Mouse (Mus musculus): ENCODE data around the gene Kcnd3. TPM values are rescaled to one million over a fixed set of nuclear protein-coding genes. Genes with fewer than 3 reads are reported as not detected.
A peak's percentile ranks its signal among the peaks of the same experiment; 100 is the strongest.
"Not testable (repeated sequence)": the region's sequence is repeated elsewhere in the genome, so short reads cannot be mapped to it uniquely, and the experiment has no call there.

Gene Kcnd3
- total RNA-seq, 2 experiments from 2014 or later = 60.0 to 62.0 TPM

DNA sequence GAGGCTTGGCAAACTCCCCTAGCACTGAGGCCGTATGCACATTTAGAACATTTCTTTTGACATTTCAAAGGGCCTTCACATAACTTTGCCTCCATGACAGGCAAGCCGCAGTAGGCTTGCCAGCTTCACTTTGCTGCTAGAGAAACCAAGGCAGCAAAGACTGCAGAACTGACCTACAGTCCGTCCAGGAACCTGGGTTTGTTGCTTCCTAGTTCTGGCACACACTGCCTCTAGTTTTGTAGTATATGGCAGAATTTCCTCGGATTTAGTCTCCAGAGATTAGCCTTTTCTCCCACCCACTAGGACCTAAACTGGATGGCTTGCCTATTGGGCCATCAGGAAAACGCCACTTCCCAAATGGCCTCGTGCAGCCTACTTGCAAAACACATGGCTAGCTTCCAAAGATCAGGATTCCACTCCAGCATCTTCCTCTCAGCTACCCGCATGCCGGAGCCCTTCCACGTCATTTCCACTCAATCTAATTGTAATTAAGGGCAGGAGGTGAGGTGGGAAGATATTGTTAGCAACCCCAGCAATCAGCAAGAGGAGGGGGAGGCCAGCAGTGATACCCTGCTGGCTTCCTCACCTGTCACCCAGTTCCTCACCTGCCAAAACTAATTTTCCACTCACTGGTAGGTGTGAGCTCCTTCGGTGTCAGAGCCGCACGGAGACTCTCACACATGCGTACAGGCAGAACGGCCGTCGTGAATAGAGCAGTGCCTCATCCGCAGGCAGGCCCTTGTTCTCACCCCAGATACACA is 244.4 kb downstream of the Kcnd3 start:
- Histone ChIP-seq H3K4me3 (no peak overlapping the region), H3K27ac (peak overlapping the region; percentile 90)
- DNase-seq (ENCODE audit: extremely low spot score in 1 of 2, low spot score in 2 of 2) = peak in 1 of 2 experiments; percentile 21
- intact Hi-C loops (cut with DNase I) = no loop called here
- no peak for TF ChIP-seq CTCF (IDR thresholded peaks at IDR 0.05)

DNA sequence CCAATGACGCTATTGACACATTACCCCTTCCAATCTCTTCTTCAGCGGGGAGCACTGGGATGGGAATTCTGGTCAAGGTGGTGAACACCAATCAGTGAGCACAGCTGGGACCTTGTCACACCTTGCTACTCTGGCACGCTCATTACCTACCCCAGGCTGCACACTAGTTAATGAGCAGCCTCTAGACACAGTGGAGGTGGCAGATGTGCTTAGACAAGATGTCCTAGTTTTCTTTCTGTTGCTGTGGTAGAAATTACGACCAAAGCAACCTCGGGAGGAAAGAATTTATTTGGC is 245.0 kb downstream of the Kcnd3 start:
- no peak overlapping the region for H3K4me3 ChIP-seq
- peak overlapping the region; percentile 90 for H3K27ac ChIP-seq
- intact Hi-C loops (cut with DNase I) = no loop called here
- no peak for TF ChIP-seq CTCF (IDR thresholded peaks at IDR 0.05)
- DNase-seq (ENCODE audit: extremely low spot score in 1 of 2, low spot score in 2 of 2) = no peak

DNA sequence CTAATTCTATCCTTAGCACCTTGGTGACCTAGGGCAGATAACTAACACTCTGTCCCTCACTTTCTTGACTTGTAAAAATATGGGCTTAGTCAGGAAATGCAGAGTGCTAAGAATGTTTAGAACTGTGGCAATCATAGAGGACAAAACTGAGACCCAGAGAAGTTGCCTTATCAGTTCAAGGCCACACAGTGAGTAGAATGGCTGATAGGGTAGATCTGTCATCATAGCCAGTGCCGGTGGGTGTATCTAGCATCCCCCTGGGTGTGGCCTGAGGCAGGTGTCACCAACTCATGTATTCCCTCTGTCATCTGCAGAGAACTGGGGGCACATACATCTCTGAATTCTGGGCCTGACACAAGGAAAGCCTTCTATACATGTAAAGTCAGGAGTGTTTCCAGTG is 246.2 kb downstream of the Kcnd3 start:
- intact Hi-C loops (cut with DNase I) = no loop called here
- H3K27ac ChIP-seq = no peak overlapping the region
- no peak overlapping the region for H3K4me3 ChIP-seq
- no peak for TF ChIP-seq CTCF (IDR thresholded peaks at IDR 0.05)
- DNase-seq (ENCODE audit: extremely low spot score in 1 of 2, low spot score in 2 of 2) = no peak

DNA sequence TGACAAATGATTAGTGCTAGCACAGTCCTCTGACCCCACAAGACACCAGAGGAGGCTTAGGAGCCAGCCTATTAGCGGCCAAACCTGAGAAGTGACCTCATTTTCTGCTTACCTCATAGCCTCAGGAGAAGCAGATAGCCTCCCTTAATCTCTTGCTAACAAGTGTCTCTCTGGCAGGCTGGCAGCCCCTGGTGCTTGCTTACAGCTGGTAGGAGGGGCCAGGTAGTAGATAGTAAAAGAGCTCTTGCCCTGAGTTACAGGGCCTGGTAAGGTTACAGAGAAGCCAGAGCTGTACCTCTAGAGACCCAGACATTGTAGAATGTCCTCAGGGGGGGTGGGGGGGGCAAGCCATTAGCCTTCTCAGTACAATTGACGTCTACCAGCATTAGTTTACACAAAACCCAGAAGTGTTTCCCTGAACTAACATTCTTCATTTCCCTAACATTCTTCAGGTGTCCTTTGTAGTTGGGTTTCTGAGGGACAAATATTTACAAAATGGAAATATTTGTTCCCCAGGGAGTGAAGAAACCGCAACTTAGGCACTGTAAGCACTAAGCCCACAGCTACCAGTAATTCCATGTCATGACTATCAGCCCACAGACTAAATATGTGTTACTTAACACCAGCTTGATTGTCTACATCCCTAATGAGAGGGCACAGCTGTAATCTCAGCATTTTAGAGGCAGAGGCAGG is 247.3 kb downstream of the Kcnd3 start:
- no peak for DNase-seq (ENCODE audit: extremely low spot score in 1 of 2, low spot score in 2 of 2)
- no peak for TF ChIP-seq CTCF (IDR thresholded peaks at IDR 0.05)
- intact Hi-C loops (cut with DNase I) = no loop called here
- no peak overlapping the region for H3K4me3 ChIP-seq
- H3K27ac ChIP-seq = no peak overlapping the region

DNA sequence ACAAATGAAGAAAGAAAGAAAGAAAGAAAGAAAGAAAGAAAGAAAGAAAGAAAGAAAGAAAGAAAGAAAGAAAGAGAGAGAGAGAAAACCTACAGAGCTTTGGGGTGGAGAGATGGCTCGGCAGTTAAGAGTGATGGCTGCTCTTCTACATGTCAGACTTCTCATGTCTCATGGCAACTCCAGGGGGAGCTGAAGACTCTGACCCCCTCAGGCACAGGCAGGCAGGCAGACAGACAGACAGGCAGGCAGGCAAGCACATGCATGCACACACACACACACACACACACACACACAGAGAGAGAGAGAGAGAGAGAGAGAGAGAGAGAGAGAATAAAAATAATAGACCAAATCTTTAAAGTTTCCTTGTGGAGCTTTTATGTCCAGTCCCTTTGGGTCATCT is 248.7 kb downstream of the Kcnd3 start:
- H3K4me3 ChIP-seq; DNase-seq (ENCODE audit: extremely low spot score in 1 of 2, low spot score in 2 of 2); H3K27ac ChIP-seq; intact Hi-C loops (cut with DNase I): not testable (repeated sequence)

DNA sequence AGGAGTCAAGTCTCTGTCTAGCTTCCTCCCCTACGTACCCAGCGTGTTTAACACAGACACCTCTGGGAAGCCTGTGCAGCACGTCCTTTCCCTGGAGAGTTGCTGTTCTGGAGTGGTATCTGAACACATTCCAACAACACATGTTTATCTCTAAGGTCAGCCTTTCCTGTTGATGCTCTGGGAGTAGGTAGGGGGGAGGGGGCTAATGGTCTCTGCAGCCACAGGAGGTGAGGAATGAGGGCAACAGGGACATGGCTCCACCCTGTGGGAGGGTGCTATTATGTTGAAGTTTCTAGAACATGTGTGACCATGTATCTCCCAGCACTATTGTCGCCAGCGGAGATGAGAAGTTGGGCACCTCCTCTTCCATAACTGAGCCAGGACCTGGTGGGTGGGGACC is 249.3 kb downstream of the Kcnd3 start:
- no peak overlapping the region for H3K4me3 ChIP-seq
- no peak for TF ChIP-seq CTCF (IDR thresholded peaks at IDR 0.05)
- no peak overlapping the region for H3K27ac ChIP-seq
- no peak for DNase-seq (ENCODE audit: extremely low spot score in 1 of 2, low spot score in 2 of 2)
- intact Hi-C loops (cut with DNase I) = no loop called here

DNA sequence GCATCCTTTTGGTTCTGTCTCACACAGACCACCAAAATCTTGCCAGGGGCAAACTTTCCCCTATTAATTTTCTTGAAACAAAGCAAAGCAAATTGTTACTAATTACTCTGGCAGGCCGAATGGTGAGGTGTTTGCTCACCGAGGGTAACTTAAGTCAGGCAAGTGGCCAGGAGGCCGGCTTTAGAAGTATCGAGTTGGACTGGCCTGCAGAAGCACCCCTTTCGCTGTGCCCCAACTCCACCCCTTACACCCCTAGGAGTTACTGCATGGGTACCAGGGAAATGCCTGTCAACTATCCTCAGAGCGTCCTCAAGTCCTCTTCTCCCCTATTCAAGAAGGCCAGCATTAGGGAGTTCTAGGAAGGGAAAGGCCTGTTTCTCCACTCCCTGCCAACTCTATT is 251.4 kb downstream of the Kcnd3 start:
- Histone ChIP-seq H3K27ac (no peak overlapping the region), H3K4me3 (no peak overlapping the region)
- TF ChIP-seq CTCF (IDR thresholded peaks at IDR 0.05) = no peak
- intact Hi-C loops (cut with DNase I) = no loop called here
- DNase-seq (ENCODE audit: extremely low spot score in 1 of 2, low spot score in 2 of 2) = no peak

DNA sequence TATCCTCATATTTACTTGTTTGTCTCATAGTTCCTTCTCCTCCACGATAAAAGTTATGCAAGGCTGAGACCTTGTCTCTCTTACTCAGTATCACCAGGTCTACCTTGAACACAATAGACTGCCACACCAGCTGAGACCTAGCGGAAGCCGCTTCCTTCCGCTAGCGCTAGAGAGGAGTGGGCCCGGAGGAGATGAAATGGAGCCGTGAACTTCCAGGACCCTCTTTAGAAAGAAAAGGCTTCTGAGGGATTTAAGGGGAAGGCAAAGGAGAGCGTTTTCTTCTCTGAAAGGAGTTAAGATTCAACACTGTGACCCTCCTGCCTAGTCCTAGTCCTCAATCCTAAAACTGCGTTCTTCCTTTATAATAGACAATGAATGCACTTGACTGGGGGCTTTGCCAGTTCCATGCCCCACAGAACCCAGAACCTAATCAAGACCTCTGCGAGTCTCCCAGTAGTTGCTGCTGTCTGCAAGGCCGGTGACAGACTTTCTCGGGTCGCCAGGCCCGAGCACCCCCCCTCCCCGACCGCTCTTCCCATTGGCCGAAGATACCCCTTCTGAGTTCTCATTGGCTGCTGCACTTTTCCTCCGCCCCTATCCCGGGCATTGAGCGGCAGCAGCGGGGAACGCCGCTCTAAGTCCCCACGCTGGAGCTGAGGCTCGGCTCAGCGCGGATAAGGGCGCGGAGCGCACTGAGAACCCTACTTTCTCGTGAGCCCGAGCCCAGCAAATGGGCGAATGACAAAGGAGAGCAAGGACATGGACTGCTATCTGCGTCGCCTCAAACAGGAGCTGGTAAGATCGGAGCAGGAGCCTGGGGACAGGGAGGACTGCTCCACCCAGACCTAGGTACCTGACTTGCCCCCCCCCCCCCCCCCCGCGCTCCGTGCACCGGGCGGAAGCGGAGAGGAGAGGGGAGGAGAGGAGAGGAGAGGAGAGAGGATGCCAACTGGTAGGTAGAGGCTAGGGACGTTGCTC is 252.2 kb downstream of the Kcnd3 start, which contains the start of gene Inka2:
Inka2 (plus strand) TSS at position 569 of the 978 bp plus-strand sequence.
- intact Hi-C loops (cut with DNase I) = loop anchor here (1.0 kb wide), 2 partner anchors 11 to 12 kb away; no protein-coding TSS in a partner anchor
- H3K27ac ChIP-seq = peak within 1 kb of the TSS; percentile 95
- H3K4me3 ChIP-seq = peak within 1 kb of the TSS; percentile 71
- TF ChIP-seq CTCF (IDR thresholded peaks at IDR 0.05) = no peak
- peak; percentile 84 for DNase-seq (ENCODE audit: extremely low spot score in 1 of 2, low spot score in 2 of 2)

DNA sequence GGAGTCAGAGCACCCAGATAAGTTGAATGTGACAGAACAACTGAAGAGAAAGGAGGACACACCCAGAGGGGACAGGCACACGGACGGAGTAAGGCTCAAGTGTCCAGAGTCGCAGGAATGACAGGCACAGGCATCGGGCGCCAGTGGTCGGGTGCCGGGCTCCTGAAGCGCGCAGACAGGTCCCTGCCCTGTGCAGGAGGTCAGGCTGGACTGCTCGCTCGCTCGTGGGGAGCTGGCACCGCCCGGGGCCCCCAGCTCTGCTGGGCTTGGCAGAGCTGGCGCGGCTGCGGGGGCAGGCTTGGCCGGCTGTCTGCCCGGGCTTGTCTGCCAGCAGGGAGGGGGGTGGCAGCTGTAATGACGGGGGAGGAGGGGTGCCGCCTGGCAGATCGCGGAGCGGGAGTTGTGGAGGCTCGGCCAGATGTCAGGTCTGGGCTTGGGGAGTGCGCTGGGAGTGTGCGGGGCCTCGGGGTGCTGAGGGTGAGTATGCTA is 253.0 kb downstream of the Kcnd3 start:
- H3K4me3 ChIP-seq = peak overlapping the region; percentile 71
- peak; percentile 85 to 92 for DNase-seq (ENCODE audit: extremely low spot score in 1 of 2, low spot score in 2 of 2)
- no peak for TF ChIP-seq CTCF (IDR thresholded peaks at IDR 0.05)
- peak overlapping the region; percentile 95 for H3K27ac ChIP-seq
- intact Hi-C loops (cut with DNase I) = loop anchor here (1.0 kb wide), 2 partner anchors 11 to 12 kb away; no protein-coding TSS in a partner anchor

DNA sequence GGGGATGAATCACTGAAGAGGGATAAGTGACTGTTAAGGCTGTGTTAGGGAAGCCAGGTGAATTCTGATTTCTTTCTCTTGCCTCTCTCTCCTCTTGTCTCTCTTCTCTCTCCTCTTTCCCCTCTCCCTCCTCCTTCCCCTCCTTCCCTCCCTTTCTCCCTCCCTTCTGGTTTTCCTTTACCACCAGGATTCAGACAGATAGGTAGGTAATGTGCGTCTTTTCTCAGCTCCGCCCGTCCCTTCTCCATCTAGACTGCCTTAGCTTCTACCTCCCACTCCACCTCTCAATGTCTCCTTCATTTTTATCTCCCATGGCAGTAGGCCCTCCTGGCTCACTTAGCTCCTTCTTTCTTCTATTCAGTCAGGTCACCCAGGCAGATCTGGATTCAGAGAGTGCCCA is 253.4 kb downstream of the Kcnd3 start:
- no peak for TF ChIP-seq CTCF (IDR thresholded peaks at IDR 0.05)
- intact Hi-C loops (cut with DNase I) = loop anchor here (1.0 kb wide), 2 partner anchors 11 to 12 kb away; no protein-coding TSS in a partner anchor
- Histone ChIP-seq H3K27ac (peak overlapping the region; percentile 95), H3K4me3 (peak overlapping the region; percentile 71)
- peak in 1 of 2 experiments; percentile 29 for DNase-seq (ENCODE audit: extremely low spot score in 1 of 2, low spot score in 2 of 2)

DNA sequence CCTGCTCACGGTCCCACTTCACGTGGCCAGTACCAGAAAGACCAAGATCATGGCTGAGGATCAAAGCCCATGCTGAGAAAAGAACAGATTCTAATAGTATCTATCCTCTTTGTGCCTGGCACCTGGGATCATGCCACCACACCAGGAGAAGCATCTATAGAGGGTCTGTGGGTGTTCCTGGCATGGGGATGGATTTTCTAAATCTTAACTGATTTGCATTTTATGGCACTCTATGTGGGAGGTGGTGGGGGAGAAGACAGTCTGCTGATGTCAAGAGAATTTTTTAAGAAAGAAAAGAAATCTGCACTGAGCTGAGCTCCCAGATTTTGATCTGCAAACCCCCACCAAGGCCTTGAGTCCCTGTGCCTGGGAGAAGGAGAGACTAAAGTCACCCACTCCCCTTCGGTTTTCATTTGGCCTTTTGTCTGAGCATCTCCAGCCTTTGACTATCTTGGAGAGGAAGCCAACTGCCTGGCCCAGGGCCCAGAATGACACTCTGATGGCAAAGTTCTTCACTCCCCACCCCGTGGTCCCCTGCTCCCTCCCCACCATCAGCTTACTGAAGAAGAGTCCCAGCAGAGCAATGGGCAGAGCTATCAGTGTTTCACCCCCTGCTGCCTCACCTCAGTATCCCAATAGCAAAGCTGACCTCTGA is 254.4 kb downstream of the Kcnd3 start:
- intact Hi-C loops (cut with DNase I) = no loop called here
- no peak for TF ChIP-seq CTCF (IDR thresholded peaks at IDR 0.05)

More for the DNA sequence above, 254.4 kb downstream of the Kcnd3 start:
- Histone ChIP-seq H3K27ac (peak overlapping the region; percentile 95), H3K4me3 (peak overlapping the region; percentile 71)
- peak; percentile 50 to 60 for DNase-seq (ENCODE audit: extremely low spot score in 1 of 2, low spot score in 2 of 2)
